Mouse (Mus musculus): ENCODE data around the gene Nphs2.

DNA sequence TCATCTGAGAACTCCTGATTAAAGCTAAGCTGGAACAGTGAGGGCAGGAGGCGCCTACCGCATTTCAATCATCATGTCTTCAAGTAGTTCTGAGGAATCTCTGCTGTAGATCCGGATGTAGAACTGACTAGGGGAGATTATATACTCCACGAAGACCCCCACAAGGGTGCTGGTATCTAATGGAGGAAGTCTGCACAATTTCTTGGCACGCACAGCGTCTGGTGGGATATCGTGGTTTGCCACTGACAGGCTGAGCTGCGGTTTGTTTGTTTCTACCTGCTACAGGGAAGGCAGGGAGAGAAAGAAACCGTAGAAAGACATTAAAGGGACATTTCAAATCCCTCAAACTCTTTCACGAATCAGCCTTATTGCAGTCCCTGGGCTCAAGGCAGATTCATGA is 26.3 kb upstream of the Nphs2 start:
- no peak for TF ChIP-seq GATA1 (IDR thresholded peaks at IDR 0.05; ENCODE audit: low read length)
- no peak for TF ChIP-seq TAL1 (IDR thresholded peaks at IDR 0.05; ENCODE audit: low read length)

All from erythroblast, embryonic 14.5 days (primary cell).